Mouse (Mus musculus) erythroblast, embryonic 14.5 days (primary cell): Measurements from ENCODE around the gene Ifitm3.

ENCODE experiments used
- GATA1 ChIP-seq: IDR thresholded peaks from 2 replicates; pipeline ENCODE4 v1.6.1; 2012; ENCODE audit warnings: low read length, inconsistent platforms, mixed read lengths
- TAL1 ChIP-seq: IDR thresholded peaks from 3 replicates; pipeline ENCODE4 v1.6.1; 2012; ENCODE audit warnings: low read length, inconsistent platforms, mixed read lengths

- TF ChIP-seq TAL1: no peak
- no peak for TF ChIP-seq GATA1
Measured at GRCm38 (mm10) chr7:141059929-141060328, 49.4 kb upstream of the Ifitm3 start.
